Mouse (Mus musculus) spleen, postnatal 10 days (tissue): ENCODE measurements around the gene Vps13d.

ENCODE experiments used
- DNase-seq, 2 experiments: peaks; one replicate each; pipeline ENCODE4 v3.0.0; 2021 to 2022; ENCODE audit warnings: low spot score in 2 of 2

Gene Vps13d

DNA sequence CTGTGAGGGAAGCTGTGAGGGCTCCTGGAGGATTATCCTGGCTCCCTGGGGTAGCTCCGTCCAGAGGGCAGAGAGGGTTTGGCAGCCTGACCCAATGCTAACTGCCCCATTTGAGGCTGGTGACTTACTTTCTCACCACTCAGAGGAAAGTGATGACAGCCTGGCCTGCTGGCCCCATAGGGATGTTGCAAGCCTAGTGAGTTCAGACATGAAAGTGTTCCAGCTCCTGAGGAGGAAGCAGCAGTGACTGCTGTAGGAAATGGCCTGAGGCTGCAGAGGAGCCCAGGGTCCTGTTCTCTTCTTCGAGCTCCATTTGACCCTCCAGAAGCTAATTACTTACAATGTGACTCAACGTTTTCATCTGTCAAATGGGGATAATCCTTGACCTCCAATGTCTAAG, 157.8 kb downstream of the Vps13d start:
- no peak for DNase-seq

DNA sequence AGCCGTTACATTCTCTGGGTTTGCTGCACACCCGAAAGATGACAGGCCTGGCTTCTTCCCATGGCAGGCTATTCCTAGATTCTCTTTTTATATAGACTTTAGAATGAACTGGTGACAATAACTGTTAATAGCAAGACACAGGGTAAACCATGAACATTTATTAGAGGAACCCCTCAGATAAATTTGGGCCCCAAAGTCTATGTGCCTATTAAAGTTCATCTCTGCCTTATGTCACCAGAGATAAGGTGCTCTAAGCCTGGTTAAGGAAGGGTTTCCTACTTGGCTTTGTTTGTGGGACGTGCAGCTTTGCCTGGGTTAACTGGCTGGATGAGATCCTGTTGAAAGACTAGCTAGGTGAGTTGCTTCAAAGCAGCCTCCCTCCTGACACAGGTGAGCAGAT, 159.4 kb downstream of the Vps13d start:
- no peak for DNase-seq

- DNase-seq, result peak; percentile 60 to 73
Measured at GRCm38 (mm10) chr4:145034506-145035243, 160.1 kb downstream of the Vps13d start.

- no peak for DNase-seq
Measured at GRCm38 (mm10) chr4:145033392-145033791, 161.4 kb downstream of the Vps13d start.

GRCm38 (mm10) chr4:145032637-145033036, 162.2 kb downstream of the Vps13d start:
- DNase-seq, result no peak

- DNase-seq, result no peak
Measured at GRCm38 (mm10) chr4:145031510-145031909, 163.3 kb downstream of the Vps13d start.

DNA sequence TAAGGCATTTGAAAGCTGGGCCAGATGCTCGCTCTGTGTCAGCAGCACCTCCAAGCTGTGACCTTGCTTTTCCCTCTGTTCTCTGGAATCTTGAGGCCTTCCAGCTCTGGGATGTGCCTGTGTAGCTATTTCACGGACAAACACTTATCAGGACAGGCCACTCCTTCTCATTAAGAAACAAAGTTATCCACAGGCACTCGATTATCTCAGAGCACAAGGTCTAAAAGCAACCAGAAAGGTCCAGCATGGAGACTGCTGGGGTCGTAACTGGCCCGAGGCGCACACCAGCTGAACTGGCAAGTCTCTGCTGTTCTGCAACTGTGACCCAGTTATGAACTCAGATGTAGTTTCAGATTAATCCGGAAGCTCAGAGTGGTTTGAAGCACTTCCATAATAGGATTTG, 168.4 kb downstream of the Vps13d start:
- no peak for DNase-seq

DNA sequence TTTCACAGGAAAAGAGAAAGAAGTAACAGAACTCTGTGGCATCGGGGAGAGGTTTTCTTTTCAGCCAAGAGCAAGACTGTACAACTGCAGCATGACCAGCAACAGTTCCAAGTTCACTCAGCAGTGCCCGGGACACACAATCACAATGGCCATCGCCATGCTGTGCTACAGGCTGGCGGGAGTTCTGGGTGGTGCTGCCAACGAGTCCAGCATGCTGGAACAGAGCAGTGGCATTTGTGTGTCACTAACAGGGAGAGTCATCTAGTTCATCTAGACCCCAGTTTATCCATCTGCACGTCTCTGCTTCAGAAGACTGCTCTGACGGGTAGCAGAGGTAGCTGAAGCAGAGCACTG, 169.4 kb downstream of the Vps13d start:
- no peak for DNase-seq

GRCm38 (mm10) chr4:145024694-145025408, 170.0 kb downstream of the Vps13d start:
- DNase-seq, result no peak

DNA sequence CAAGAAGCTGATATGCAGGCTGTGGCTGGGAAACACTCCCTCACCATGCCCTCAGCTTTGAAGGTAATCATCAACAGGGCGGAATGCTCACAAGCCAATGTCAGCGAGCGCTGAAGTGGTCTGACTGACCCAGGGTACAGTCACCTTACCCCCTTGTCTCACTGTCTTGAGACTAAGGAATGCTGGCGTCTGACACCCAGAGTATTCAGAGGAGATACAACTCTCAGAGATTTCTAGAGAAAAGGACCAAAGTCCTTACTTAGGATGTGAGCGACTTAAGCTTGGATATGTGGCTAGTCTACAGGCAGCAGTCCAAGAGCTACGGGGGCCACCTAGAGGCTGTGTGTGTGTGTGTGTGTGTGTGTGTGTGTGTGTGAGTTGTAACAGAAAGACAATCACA, 170.9 kb downstream of the Vps13d start:
- DNase-seq, result no peak

GRCm38 (mm10) chr4:145022815-145023214, 172.0 kb downstream of the Vps13d start:
- no peak for DNase-seq

DNA sequence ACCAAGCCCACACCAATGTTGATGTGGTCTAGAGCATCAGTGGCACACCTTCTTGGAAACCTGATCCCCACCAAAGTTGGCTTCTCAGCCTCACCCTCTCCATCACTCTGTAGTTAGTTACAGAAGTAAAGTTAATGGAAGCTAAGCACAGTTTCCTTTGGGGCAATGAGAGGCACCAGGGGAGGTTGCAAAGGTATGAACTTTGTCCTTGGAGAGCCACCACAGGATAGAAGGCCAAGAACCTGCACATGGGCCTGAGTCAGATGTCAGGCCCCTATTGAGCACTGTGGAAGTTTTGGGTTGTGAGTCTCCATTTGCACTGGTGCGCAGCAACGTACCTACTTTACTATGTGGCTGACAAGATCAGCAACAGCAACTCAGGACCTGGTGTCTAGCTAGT, 172.6 kb downstream of the Vps13d start:
- DNase-seq, result no peak

- no peak for DNase-seq
Measured at GRCm38 (mm10) chr4:145020383-145020782, 174.4 kb downstream of the Vps13d start.

GRCm38 (mm10) chr4:145019121-145019714, 175.6 kb downstream of the Vps13d start:
- DNase-seq, result no peak

- DNase-seq, result peak in 1 of 2 experiments; percentile 39
Measured at GRCm38 (mm10) chr4:145017745-145018144, 177.1 kb downstream of the Vps13d start.

DNA sequence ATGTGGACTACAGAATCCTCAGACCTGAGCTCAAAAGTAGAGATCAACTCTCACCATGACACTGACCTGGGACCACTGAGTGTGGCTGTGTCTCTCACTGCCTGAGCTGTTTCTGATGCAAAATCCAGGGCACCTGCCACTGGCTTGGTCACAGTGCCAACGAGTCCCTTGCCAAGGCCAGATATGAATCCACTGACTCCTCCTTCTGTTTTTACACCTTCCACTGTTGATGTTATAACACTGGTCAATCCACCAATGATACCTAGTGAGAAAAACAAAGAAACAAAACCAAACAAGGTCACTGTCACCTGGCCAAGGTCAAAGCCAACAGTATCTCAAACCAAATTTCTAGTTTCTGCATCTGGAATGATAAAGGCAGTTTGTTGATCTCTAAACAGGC, 178.1 kb downstream of the Vps13d start:
- no peak for DNase-seq

- DNase-seq, result no peak
Measured at GRCm38 (mm10) chr4:145014632-145014960, 180.2 kb downstream of the Vps13d start.

DNA sequence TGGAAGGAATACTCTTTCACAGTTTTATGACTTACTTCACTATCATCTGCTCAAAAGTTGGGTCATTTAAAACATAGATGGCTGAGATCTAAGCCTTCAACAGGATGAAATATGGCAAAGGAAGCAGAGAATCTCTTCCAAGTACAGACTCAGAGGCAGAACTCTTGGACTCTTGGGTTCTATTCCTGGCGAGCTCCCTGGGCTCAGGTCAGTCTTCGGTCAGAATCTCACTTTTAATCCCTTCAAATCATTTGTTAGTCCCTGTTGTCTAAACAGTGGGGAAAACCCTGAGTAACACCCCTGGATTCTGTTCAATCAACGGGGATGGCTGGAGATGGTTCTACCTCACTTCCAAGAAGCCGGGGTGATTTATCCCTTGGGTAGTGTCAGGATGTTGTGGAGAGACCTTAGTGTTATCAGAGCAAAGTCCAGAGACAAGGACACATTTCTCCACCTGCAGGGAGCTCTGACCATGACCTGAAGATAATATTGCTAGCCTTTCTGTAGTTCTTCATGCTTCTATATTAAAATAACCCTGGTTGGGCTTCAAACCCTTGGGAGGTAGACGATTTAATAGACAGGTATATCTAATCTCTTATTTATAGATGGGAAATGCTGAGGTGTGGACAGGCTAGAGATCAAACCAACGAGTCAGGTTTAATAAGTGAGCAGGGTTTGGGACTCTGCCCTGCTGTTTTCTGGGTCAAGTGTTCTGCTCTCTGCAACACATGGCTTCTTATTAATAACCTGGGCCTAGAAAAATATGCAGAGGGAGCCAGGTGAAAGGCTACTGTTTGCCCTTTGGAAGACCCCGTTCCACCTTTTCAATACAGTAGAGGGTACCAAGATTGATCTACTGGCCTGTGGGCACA, 180.8 kb downstream of the Vps13d start:
- DNase-seq, result no peak

- DNase-seq, result no peak
Measured at GRCm38 (mm10) chr4:145013187-145013586, 181.6 kb downstream of the Vps13d start.

GRCm38 (mm10) chr4:145011156-145011555, 183.6 kb downstream of the Vps13d start:
- DNase-seq, result no peak

- DNase-seq, result no peak
Measured at GRCm38 (mm10) chr4:145009934-145010333, 184.9 kb downstream of the Vps13d start.

DNA sequence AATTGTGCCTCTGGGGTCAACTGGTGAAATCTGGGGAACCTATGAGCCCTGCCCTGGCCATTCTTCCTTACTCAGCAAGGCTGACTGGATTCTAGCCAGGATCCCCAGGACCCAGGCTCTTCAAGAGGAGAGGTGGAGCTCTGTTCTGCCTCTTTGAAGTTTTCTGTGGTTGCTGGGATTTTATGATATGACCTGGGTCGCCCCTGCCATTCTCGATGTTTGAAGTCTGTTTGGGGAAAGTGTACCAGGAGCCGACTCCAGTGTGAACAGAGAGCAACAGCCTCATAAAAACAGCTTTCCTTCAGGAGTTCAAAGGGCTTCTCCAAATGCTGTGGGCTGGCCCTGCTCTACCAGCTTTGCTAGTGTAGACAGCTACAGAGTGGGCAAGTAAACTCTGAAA, 185.4 kb downstream of the Vps13d start:
- DNase-seq, result no peak
